Mouse (Mus musculus): Measurements from ENCODE around the gene Lce3a.
A peak's percentile ranks its signal among the peaks of the same experiment; 100 is the strongest.

Gene Lce3a

DNA sequence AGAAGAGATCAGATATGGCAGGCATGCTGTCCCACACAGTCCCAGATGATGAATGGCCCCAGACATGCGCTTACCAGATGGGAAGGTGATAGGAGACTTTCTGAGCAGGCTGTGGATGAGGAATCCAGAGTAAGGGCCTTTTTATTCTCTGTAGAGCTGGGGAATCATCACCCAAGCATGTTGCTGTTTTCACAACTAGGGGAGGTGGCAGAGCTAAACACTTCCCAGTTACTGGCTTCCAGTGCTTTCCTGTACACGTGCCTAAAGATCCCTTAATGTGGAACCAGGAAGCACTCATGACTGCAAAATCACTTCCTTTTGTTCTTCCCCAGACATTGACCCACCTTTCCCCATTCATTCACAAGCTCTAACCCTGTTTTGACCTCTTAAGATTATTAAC lies at the start of gene Lce3a:
Gene Lce3a (minus strand): TSS at position 101 of the 400 bp plus-strand sequence.
- DNase-seq: no peak

GRCm38 (mm10) chr3:92966761-92967160 lies 40.7 kb upstream of the Lce3a start, which contains the start of gene Lce3e:
TSS of gene Lce3e (plus strand) at chr3:92967061.
- DNase-seq: no peak

GRCm38 (mm10) chr3:92957090-92957489 lies 31.1 kb upstream of the Lce3a start, which contains the start of gene Lce3d:
TSS of gene Lce3d (plus strand) at chr3:92957390.
- DNase-seq: no peak

- no peak for DNase-seq
These were observed 18.2 kb upstream of the Lce3a start, which contains the start of gene Lce3c for GRCm38 (mm10) chr3:92944186-92944585. TSS of gene Lce3c (plus strand) at chr3:92944486.

DNA sequence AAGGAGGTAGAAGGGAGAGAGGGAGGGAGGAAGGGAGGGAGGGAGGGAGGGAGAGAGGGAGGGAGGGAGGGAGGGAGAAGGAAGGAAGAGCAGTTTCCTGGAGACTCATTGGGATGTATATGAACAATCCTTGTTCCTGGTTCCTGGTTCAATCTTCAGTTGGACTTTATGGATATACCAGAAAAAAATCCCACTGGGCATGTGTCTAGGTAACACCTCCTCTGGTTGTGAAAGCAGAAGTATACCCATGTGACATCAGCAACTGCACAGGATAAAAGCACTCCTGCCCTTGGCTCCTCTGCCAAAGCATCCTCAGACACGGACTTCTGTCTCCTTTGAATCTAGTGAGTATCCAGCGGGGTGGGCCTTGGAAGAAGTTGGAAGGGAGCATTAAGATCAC lies 6.6 kb upstream of the Lce3a start, which contains the start of gene Lce3b:
Gene Lce3b (plus strand): TSS at position 301 of the 400 bp plus-strand sequence.
- DNase-seq: no peak

DNA sequence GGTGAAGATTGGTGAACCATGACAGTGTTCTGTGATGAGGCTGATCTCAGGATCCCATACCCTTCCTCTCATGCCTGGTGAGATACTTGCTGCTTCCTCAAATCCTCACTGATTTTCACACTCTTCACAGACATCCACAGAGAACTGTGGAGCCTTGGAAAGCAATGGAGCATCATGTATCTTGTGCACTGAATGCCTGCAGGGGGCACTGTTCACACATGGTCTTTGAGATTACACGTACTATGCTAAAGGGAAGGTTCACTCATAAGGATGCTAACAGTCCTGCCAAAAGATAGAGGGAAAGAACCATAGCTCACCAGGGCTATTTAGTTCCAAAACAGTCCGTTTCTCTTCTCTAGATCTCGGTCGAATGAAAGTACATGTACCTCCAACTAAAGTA lies 5.7 kb downstream of the Lce3a start:
- peak; percentile 31 for DNase-seq

DNA sequence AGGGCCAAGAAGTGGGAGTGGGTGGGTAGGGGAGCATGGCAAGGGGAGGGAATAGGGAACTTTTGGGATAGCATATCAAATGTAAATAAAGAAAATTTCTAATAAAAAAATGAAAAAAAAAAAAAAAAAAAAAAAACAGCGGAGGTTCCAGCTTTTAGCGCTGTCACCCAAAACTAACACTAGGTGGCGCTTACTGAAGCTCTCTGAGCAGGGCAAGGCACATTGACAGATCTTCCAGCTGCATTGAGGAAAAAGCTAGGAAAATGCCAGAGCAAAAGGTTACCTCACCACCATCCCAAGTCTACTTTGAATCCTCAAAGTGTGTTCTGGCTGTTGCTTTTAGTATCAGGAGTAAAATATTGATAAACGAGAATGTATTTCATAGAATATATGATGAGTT lies 18.5 kb downstream of the Lce3a start:
- DNase-seq: peak; percentile 26

GRCm38 (mm10) chr3:92905182-92905581 lies 20.8 kb downstream of the Lce3a start:
- DNase-seq: no peak

DNA sequence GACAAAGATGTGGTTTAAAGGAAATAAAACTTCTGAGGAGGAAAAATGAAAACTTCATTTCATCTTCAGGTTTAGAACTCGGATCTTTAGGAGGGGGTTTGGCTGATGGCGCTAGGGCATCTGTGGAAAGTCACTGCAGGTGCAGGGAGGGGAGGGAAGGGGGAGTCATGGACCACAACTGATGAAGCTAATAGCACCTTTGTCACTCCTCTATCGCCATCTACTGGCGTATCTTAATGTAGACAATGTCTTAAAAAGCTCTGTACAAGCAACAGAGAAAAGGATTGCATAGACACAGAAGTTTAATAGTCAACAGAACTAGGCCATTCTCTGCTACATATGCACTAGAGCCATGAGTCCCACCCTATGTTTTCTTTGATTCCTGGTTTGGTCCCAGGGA lies 22.4 kb downstream of the Lce3a start:
- DNase-seq: no peak

DNA sequence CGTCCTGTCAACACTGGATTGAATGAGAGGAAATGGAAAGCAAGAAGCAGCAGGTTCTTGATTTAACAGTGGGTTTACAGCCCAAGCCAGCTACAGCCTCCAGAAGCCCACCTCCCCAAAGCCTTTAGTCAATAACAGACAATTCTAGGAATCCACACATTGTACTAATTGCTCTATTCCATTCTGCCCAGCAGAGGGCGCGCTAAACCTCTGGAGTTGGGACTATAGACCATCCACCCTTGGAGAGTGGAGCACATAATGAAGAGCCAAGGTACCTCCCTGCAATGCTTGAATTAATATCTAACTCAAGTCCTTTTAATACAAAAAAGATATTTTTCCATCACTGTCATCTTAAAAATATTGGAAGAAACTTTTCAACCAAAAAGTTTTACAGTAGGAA lies 23.0 kb downstream of the Lce3a start:
- DNase-seq: peak; percentile 65

- DNase-seq: no peak
These were observed 31.5 kb downstream of the Lce3a start for GRCm38 (mm10) chr3:92894489-92894888.

- no peak for DNase-seq
These were observed 32.0 kb downstream of the Lce3a start for GRCm38 (mm10) chr3:92894063-92894462.

All from right cerebral cortex, postnatal 14 days (tissue).